Mouse (Mus musculus) B cell, adult 2 months (primary cell): ENCODE data around the gene Abi3.

Experiments
- DNase-seq, 2 experiments: peaks; one replicate each; pipeline ENCODE4 v3.0.0; 2022

Abi3 gene

GRCm38 (mm10) chr11:95781557-95781956 lies 60.7 kb downstream of the Abi3 start:
- no peak for DNase-seq

- DNase-seq, result no peak
Measured at GRCm38 (mm10) chr11:95780480-95780879, 61.8 kb downstream of the Abi3 start.
